Mouse (Mus musculus) 416B (cell line): ENCODE results near the gene Coq2.

Experiments
- DNase-seq: peaks from one replicate; pipeline ENCODE4 v3.0.0; 2011; ENCODE audit warnings: low read depth

The Coq2 gene

DNA sequence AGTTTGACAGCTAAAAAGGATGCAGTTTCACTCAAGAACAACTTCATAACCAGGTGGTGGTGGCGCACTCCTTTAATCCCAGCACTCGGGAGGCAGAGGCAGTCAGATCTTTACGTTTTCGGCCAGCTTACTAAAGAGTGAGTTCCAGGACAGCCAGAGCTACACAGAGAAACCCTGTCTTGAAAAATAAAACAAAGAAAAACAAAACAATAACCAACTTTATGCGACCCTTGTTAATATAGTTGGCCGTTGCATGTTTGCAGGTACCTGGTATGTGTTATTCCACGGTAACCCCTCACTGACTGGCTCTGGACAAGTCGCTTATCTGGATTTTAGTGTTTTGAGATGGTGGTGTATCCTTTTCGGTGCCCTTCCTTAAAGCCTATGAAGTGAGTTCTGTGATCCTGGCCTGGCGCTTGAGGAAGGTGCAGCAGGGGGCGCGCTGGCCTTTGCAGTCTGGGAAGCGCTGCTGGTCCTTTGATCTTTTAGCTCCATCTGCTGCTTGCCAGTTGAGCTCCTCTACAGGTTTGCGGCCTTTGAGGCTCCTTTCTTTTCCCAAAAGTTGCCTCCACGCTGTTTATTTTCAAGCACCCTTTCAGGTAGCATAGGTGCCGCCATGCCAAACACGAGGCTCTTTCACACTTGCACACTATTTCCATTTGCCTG lies at the start of gene Coq2:
Gene Coq2, minus strand, starts transcription at position 430 of the 666 bp plus-strand sequence.
- DNase-seq: peak; percentile 92

DNA sequence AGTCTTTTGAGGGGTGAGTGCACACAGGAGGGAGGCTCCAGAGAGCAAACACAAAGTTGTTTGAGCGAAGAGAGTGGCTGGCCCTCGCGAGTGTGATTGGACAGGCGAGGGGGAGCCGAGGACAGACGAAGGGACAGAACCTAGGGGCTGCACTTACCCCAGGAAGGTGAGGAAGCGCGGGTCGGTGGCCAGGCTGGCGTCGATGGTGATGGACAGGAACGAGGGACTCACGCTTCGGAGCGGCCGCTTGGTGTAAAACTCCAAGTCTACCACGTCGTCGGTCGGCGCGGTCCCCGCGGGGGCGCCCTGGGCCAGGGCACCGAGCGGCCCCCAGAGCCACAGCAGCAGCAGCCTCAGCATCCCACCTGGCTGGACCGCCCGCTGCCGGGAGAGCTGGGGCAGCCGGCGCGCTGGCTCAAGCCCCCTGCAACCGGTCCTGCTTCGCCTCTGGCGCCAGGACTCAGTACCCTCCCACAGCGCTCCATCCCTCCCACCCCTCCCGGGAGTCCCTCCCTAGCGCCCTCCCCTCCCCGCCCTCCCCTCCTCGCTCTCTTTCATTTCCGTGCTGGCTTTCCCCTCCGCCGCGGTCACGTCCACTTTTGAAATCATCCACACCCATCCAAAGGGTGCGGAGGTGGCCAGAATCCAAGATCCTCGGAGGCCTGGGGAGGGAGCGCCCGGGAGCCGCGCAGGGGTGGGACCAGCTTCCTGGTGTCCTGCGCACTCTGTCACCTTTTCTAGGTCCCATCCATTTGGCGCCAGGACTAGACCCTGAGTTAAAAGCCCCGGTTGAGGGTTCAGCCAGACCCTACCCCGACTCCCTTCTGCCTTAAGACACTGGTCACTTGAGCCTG lies 44.5 kb upstream of the Coq2 start, which contains the start of gene Hpse:
Gene Hpse, minus strand, starts transcription at position 482 of the 854 bp plus-strand sequence.
- DNase-seq: no peak

GRCm38 (mm10) chr5:100716762-100717161 lies 41.8 kb upstream of the Coq2 start:
- no peak for DNase-seq

- no peak for DNase-seq
Measured at GRCm38 (mm10) chr5:100711219-100711618, 36.3 kb upstream of the Coq2 start.

GRCm38 (mm10) chr5:100710012-100710411 lies 35.1 kb upstream of the Coq2 start:
- peak; percentile 46 for DNase-seq

DNA sequence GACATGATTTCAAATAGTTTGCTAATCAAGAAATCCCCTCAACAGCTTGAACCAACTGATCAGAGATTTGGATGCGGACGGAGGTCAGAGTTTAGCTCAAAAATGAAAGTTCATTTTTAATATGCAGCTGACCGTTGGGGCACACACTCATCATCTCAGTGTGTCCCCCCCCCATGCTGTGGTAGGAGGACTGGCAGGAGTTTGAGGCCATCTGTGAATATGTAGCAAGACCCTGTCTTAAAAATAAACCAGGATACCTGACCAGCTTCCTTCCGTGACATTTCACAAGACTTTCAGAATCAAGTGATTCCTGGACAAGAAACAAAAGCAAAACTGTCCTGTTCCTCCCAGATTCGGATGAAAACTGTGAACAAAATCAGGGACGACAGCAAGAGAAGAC lies 34.1 kb upstream of the Coq2 start:
- peak; percentile 65 for DNase-seq

GRCm38 (mm10) chr5:100706675-100707074 lies 31.7 kb upstream of the Coq2 start:
- peak; percentile 53 for DNase-seq

DNA sequence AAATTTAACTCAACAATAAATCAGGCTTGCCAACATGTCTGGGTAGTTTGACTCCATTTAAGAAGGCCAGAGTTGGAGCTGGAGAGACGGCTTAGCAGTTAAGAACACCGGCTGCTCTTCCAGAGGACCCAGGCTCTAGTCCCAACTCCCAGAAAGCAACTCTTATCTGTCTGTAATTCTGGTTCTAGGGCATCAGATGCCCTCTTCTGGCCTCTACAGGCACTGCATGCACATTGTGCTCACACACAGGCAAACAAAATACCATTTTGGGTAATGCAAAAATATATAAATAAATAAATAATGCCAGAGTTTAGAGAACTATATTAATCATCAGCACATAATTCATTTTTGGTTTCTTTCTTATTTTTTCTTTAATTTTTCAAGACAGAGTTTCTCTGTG lies 29.3 kb upstream of the Coq2 start:
- DNase-seq: no peak

GRCm38 (mm10) chr5:100702325-100702724 lies 27.4 kb upstream of the Coq2 start:
- peak; percentile 48 for DNase-seq

DNA sequence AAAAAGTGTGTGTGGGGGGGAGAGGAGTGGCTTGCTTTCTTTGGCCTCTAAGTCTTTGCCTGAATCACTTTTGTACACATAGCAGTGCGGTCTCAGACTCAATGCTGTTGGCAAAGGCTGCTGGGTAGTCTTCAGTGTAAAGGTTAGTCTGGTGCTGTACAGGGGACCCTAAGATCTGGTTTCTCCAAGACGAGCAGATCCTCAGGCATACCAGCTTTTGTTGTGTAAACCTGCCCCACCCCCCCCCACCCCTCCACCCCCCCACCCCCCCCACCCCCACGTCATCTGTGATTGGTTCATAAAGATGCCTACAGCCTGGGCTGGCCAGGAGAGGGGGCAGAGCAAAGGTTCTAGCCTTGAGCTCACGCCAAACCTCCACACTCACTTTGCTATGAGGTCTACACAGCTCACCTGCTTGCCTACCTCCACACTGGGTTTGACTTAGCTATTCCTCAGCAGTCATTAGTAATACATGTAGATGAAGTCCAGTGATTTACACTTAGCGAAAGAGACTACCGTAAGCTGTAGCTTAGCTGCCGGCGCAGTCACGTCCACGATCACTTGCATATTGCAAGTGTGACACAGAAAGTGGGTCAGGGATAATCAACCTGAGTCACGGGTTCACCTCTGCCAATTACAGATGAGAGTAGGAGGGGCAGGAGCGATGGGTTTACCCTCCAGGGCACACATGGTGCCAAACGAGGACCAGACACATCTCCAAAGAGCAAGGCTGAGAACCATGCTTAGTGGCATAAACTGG lies 26.1 kb upstream of the Coq2 start:
- DNase-seq: no peak

DNA sequence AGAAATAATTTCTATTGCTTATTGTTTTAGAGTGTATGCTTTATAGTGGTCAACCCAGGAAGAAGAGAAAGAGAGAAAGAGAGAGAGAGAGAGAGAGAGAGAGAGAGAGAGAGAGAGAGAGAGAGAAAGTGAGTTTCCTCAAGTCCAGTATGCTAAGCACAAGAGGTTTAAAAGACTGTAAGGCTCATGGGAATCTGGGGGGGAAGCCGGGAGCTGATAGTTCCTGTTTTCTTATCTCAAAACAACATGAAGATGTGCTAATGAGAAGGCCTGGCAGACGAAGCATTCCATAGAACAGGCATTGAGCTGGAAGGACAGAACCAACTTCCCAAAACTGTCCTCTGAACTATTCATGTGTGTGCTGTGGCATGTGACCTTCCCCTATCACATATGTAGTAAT lies 22.9 kb upstream of the Coq2 start:
- peak; percentile 21 for DNase-seq

GRCm38 (mm10) chr5:100697398-100697797 lies 22.5 kb upstream of the Coq2 start:
- DNase-seq: no peak

GRCm38 (mm10) chr5:100685631-100686030 lies 10.7 kb upstream of the Coq2 start:
- DNase-seq: peak; percentile 34

- no peak for DNase-seq
Measured at GRCm38 (mm10) chr5:100680542-100680933, 5.6 kb upstream of the Coq2 start.

- DNase-seq: no peak
Measured at GRCm38 (mm10) chr5:100679911-100680541, 5.1 kb upstream of the Coq2 start.

DNA sequence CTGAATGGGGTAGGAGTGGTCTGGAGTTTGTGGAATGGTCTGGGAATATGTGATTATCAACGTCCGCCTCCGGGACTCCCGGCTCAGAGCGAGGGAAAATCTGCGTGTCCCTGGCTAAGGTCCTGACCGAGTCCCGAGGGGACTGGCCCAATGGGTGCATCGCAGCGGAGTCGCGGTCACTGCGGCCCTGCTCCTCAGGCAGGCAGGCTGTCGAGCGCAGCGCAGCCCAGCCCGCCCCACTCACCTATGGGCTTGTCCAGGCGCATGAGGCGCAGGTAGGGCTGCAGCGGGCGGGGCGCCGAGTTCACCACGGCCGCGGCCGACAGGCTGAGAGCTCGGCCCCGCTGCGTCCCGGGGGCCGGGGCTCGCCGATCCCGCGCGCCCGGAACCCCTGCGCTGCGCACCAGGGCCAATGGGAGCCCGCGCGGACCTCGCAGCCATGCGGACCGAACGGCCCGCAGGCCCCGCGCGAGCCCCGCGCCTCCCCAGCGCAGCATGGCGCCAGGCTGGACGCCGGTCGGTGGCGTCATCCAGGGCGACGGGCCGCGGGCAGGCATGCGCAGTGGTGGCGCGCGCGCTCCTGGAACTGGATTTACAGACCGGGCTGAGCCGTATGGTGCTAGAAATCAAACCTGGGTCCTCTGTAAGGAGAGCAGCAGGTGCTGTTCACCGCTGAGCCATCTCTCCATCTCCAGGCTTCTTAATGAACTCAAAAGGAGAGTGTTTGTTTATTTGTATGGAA lies 1.0 kb downstream of the Coq2 start:
- DNase-seq: peak; percentile 86

DNA sequence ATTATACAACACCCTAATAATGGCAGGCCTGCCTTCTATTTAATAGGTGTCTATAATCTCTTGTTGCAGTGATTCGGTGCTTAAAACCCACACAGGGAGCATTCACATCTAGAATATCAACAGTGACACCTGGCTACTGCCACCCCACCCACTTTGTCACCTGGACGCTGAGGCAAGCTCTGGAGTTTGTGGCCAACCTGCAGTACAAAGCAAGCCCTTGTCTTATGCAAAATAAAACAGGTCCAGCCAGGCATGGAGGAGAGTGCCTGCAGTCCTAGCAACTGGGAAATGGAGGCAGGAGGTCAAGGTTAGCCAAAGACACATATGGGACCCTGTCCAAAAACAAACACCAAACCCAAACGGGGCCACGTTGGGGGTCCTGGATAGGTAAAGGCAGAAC lies 2.5 kb downstream of the Coq2 start:
- DNase-seq: no peak

DNA sequence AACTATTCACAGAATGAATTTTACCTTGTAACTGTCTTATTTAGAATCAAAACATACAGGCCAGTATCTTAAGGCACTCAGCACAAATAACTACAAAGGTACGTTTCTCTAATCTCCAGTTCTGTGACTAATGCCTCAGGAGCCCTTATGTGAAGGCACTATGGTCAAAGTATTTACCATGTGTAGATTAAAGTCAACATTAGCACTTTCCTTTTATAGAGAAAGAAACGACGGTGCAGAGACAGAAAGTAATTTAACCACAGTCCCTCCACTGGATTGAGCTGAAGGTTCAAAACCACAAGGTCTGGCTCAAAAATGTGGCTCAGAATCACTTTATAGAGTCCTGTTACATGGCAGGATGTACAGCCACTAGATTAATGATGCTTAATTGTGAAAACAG lies 3.0 kb downstream of the Coq2 start:
- DNase-seq: peak; percentile 79

- peak; percentile 74 for DNase-seq
Measured at GRCm38 (mm10) chr5:100671398-100671797, 3.5 kb downstream of the Coq2 start.

GRCm38 (mm10) chr5:100666965-100667364 lies 8.0 kb downstream of the Coq2 start:
- no peak for DNase-seq

GRCm38 (mm10) chr5:100663854-100664253 lies 11.1 kb downstream of the Coq2 start:
- peak; percentile 80 for DNase-seq
